Mouse (Mus musculus): Measurements from ENCODE around the gene Ina.
"Not testable (repeated sequence)": the region's sequence is repeated elsewhere in the genome, so short reads cannot be mapped to it uniquely, and the experiment has no call there.

The Ina gene

DNA sequence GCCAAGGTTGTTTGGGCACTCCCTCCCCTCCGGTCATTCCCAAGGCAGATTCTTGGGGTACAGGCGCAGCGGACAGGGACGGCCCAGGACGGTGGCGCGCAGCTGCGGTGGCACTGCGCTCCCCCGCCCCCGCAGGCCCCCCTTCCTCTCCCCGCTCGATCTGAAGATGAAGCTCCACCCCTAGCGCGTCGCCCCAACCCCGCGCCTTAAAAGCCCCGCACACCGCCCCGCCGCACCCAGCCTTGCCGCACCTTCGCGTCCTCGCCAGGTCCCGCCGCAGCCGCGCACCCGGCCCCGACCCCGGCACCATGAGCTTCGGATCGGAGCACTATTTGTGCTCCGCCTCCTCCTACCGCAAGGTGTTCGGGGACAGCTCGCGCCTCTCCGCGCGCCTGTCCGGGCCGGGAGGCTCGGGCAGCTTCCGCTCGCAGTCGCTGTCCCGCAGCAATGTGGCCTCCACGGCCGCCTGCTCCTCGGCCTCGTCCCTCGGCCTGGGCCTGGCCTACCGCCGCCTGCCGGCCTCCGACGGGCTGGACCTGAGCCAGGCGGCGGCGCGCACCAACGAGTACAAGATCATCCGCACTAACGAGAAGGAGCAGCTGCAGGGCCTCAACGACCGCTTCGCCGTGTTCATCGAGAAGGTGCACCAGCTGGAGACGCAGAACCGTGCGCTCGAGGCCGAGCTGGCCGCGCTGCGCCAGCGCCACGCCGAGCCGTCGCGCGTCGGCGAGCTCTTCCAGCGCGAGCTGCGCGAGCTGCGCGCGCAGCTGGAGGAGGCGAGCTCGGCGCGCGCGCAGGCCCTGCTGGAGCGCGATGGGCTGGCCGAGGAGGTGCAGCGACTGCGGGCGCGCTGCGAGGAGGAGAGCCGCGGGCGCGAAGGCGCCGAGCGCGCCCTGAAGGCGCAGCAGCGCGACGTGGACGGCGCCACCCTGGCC is at the start of gene Ina, which contains the start of gene Nt5c2:
Gene Ina (plus strand): TSS at position 252 of the 935 bp plus-strand sequence.
Gene Nt5c2 (minus strand): TSS at position 707 of the 935 bp plus-strand sequence.
- DNase-seq (ENCODE audit: low spot score), result no peak

DNA sequence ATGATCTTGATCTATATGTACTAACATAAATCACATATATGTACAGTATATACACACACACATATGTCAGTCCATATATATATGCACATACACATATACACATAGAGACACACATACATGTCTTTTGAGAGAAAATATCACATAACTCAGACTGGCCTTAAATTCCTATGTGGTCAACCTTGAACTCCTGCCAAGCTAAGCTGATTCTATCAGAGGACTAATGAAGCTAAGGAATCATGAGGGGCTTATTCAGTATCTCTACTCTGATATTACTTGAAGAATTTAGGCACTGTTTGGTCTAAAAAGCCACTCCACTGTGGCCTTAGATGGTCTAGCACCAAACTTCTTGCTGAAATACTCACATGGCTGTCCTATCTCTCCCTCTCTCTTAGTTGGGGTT is 49.0 kb upstream of the Ina start:
- no peak for DNase-seq (ENCODE audit: low spot score)

DNA sequence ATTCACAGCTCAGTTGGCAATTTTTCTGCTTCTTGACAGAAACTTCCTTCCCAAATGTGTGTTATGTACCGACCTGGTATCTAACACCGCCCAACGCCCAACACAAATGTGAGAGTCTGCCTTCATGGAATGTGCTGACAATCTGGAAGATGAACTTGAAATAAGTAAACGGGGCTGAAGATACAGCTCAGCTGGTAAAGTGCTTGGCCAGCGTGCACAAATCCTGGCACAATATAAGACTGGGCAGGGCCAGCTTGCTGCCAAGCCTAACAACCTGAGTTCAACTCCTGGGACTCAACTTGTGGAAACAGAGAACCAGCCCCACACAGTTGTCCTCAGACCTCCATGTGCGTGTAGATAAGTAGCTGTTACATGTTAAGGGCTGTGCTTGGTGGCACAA is 48.2 kb upstream of the Ina start:
- no peak for DNase-seq (ENCODE audit: low spot score)

DNA sequence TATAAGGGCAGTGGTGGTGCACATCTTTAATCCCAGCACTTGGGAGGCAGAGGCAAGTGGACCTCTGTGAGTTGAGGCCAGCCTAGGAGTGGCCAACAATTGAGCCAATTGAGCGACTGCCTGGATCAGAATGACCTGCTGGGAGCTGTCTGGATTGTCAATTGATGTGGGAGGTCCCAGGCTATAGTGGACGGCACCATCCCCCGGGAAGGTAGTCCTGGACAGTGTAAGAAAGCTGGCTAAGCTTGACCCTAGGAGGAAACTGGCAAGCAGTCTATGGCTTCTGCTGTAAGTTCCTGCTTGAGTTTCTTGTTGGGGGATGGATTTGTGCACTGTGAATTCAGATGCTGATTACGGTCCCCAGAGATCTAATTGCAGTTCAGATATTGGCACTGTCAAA is 46.6 kb upstream of the Ina start:
- DNase-seq (ENCODE audit: low spot score), result no peak

DNA sequence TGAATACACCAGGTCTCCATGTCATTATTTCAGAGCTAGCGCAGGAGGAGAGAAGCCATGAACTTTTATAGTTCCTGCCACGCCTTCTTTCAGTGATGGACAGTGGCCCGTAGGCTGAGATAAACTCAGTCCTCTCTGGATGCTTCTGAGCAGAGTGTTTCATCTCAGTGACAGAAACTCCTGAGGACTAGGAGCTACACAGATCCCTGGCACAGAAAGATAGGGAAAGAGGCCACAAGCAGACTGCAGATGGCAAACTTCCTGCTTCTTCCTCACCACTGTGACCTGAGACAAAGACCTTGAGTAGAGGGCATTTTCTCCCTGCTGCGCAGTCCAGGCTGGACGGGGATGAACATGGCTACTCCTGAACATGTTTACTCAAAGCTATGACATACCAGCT is 45.7 kb upstream of the Ina start:
- DNase-seq (ENCODE audit: low spot score), result no peak

DNA sequence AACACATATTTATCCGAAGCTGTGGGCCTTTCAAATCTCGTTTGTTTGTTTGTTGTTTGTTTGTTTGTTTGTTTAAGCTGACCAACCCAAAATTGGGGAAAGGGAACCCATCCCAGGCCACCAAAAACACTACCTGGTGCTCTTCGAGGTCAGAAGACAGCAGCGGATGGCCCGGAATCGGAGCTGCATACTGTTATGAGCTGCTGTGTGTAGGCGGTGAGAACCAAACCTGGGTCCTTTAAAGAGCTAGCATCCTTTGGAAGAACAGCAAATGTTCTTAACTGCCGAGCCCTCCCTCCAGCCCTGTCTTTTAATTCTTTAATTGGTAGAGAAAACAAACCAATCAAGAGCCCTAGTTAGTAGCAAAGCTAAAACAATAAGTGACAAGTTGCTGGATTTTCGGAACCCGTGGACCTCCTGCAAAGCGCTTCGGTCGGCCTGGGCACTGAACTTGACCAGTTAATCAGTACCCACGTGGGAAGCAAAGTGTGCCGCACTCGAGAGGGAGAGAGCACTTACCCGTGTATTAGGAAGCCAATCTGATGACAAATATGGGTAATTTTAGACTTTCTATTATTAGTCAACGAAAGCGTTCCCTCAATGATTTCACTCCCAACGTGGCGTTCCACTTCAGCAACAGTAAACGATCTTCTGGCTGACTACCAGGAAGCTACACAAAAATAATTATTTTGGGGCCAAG is 45.1 kb upstream of the Ina start:
- DNase-seq (ENCODE audit: low spot score), result no peak

DNA sequence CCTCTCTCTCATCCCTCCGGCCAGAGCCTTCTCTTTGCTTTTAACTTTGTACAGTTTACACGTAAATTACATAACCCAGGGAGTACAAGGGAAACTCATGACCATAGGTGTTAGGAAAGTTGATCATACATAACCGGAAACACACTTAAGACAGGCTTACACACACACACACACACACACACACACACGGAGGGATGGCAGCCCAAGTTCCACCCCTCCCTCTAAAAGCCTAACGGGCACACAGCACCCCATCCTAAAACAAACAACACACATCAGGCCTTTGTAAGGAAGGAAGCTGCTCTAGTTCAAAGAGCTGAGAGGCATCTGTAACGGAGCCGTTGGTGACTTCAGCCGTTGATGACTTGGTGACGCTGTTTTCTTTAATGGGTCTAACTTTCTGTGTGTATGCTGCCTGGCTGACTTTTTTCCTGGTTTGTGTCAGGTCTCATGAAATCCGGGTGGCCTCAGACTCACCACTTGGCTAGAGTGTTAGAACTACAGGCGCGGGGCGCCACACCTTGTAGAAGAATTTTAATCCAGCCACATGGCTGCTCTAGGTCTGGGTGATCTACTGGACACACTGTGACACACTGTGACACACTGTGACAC is 44.3 kb upstream of the Ina start:
- no peak for DNase-seq (ENCODE audit: low spot score)

DNA sequence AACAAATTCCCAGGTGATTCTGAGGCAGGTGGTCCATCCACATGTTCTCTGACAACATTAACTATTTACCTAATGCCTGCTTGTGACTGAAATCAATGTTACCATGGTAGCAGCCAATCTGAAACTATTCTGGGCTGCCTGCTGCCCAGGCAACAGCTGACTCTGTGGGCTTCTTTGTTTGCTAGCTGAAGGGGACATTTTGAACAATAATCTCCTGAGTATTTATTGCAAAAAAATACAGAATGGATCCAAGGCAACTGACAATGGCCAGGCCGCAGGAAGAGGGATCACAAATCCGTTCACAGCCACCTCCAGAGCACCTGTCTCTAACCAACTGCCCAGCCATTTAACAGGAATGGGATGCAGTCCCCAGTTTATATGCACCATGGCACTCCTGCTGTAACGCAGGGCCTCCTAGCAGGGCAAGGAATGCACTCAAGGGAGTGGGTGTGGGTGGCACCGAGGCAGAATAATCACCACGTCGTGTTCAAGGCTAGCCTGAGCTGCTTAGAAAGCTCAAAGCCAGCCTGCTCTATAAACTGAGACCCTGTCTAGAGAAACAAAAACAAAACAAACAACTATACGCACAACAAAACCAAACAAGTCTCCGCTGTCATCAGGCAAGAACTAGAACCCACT is 43.3 kb upstream of the Ina start:
- no peak for DNase-seq (ENCODE audit: low spot score)

DNA sequence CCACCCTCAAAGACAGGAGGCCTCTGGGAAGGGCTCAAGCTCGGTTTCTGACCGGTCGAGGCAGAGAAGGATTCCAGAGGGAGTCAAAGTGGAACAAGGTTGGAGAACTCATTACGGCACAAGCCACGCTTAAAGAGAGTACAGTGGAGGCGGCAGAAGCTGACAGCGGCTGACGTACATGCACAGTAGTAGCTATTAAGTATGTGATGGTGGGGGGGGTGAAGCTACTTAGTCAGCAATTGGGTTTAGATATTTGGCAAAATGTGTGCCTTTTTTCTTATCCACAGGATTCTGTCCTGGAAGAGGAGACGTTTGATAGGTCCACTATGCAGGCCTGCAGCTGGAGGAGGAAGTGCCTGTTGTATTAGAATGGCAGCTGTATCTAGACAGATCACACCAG is 42.8 kb upstream of the Ina start:
- no peak for DNase-seq (ENCODE audit: low spot score)

DNA sequence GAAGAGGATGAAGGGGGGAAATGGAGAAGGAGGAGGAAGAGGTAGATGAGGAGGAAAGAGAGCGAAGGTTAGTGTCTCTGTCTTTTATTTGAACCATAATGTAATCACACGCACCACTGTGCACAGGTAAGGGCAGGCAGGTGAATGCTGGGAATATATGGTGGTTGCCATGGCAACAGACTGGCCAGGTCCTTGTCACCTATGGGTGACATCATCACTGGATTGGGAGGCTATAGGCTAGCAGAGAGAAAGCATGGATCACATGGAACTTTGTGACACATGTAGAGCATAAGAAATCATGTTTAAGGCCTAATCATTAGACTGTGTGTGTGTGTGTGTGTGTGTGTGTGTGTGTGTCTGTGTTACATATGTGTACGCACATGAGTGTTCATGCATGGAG is 42.3 kb upstream of the Ina start:
- DNase-seq (ENCODE audit: low spot score), result no peak

DNA sequence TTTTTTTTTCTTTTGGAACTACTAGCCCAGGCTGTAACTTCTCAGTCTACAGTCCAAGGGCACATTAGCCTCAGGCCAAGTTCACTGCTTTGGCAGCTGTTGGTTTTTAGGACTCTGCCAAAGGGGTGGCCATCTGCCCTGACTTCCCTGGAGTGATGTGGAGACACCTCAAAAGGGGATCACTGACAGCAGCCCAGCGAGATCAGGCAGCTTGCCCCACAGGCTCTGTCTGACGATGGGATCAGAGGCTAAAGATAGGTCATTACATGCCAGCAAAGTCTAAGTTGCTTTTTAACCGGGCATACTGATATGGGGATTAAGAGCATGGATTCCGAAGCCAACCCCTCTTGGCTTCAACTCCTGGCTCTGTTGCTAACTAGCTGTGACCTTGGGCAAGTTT is 38.9 kb upstream of the Ina start:
- no peak for DNase-seq (ENCODE audit: low spot score)

DNA sequence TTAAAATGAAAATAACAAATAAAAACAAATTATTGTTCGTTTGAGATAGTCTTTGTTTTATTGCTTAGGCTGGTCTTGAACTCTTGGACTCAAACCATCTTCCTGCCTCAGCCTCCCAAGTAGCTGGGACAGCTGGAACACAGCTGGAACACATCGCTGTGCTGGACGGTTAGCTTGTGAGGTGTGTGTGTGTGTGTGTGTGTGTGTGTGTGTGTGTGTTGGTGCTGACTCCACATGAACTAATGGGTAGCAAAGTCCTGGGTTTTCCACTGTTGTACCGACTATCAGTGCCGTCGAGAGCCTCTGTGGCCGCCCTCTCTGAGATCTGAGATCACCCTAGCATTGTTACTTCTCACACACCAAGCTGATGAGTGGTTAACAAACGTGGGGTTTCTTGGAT is 38.5 kb upstream of the Ina start:
- no peak for DNase-seq (ENCODE audit: low spot score)

DNA sequence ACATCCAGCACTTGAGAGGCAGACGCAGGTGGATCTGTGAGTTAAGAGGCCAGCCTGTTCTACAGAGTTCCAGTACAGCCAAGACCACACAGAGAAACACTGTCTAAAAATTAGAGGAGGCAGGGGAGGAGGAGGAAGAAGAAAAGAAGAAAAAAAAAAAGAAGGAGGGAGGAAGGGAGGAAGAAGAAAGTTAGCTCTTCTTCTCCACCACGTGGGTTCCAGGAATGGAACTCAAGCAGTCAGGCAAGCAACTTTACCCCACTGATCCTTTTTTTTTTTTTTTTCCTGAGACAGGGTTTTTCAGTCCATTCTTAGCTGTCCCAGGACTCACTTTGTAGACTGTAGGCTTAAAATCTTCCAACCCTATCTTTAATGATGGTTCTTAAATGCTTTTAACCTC is 37.8 kb upstream of the Ina start:
- no peak for DNase-seq (ENCODE audit: low spot score)

DNA sequence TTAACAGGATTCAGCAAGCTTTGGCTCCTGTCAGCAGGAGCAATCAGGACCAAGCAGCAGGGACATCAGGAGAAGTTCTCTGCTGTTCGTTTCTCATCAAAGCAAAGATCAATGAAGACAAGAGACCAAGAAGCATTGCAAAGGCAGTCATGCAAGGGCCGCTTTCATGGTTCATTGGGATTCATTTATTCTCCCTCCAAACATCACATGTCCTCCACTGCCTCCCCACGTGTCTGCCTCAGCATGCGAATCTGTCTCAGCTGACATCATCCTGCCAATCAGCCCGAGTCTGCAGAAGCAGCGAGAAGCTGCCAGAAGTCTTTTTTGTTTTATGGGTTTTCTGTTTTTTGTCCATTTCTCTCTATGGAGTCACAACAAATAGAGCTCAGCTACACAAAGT is 37.0 kb upstream of the Ina start:
- no peak for DNase-seq (ENCODE audit: low spot score)

DNA sequence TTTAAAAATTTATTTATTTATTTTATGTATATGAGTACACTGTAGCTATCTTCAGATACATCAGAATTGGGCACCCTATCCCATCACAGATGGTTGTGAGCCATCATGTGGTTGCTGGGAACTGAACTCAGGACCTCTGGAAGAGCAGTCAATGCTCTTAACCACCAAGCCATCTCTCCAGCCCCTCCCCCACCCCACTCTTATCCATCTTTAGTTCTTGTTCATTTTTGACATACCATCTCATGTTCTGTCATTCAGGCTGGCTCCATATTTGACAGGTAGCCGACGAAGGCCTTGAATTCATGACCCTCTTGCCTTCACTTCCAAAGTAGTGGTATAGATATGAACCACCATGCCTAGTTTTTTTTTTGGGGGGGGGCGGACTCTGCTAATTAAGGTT is 36.4 kb upstream of the Ina start:
- DNase-seq (ENCODE audit: low spot score), result not testable (repeated sequence)

DNA sequence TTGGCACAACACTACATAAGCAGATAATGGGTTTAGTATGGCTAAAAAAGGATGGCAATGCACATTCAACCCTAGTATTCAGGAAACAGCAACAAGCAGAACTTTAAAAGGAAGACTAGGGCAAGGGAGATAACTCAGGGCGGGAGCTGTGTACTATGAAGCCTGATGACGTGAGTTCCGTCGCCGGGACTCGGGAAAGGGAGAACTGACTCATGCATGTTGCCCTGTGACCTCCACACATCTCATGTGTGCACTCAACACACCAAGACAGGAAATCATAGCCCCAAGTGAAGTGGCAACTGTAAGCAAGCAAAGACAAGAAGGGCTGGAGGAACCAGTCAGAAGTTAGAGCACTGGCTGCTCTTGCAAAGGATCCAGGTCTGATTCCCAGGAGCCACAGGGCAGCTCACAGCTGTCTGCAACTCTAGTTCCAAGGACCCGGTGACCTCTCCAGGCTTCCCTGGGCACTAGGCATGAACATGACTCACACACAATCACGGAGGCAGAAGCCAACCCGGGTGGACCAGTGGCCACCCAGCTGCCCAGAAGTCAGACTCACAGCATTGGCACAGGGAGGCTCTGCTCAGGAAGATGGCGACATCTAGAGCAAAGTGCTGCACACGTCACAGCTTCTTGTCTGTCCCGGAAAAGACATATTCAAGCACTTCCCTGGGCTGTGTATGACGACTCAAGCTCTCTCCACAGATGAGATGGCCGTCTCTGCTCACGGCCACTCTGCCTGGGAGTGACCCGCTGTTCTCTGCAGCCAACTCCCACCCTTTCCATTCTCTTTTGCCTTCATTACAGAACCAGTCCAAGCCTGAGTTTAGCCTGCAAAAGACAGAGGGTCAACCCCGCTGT is 35.3 kb upstream of the Ina start:
- DNase-seq (ENCODE audit: low spot score), result no peak

DNA sequence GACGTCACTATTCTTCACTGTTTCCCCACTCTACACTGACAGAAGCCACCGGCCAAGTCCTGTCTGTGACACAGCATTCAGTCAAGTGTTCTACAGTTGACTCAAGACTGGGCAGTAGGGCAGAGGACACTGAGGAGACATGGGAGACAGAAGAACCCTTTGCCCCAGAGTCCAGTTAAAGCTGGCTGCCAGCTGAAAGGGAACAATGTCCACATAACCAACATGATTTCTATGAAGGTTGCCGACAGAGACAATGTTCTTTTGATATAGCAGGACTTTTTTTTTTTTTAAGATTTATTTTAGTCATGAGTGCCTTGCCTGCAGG is 34.8 kb upstream of the Ina start:
- no peak for DNase-seq (ENCODE audit: low spot score)

DNA sequence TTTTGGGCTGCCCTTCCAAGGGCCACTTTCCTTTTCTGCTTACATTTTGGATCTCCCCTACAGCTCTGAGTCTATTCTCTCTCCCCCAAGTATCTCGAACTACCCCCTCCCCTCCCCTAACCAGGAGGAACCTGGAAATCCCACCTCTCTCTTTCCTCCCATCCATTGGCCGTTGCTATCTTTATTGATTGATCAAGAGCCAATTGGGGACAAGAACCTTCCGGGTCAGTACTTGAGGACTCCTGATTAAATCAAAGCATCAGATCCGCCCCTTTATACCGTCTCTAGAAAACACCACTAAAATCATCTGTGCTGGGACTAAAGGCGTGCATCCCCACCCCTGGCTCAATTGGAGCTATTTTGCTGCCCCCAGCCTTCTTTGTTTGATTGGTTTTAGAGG is 33.0 kb upstream of the Ina start:
- DNase-seq (ENCODE audit: low spot score), result no peak

DNA sequence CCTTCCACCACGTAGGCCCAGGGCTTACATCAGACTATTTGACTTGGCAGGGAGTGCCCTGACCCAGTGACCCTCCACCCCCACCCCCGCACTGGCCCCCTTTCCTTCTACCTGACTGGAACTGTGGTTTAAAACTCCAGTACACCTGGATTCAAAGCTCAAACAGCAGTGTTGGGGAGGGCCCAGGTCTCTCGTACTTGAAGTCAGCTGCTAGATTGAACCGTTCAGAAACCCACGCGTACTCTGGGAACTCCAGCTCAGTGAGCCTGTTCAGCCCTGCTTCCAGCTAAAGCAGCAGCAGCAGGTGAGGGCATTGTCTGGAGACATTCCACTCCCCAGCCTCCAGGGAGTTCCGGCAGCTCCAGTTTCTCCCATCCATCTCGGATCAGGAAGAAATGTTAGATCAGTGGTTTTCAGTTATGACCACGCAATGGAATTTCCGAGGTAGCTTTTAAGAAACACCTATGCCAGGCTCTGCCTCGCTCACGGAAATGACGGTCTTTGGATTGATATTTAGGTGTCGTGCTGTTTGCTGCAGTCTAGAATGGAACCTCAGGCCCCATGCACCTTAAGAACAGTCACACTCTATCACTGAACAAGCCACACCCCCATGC is 31.0 kb upstream of the Ina start:
- no peak for DNase-seq (ENCODE audit: low spot score)

DNA sequence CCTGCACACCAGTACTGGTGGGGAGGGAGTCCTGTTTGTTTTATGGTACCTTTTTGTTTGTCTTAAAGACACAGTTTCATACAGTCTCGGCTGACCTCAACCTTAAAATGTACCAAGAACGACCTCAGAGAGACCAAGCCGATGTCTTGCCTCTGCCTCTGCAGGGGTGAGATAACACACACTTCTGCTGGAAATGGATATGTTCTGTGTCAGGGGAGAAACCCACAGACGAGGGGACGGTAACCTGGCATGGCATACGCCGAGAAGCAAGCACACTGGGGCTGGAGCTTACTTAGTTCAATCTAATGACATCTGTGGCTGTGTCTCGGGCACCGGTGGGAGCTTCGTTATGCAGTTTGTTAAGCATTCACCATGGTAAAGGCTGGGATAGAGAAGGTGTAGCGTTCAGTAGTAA is 30.5 kb upstream of the Ina start:
- no peak for DNase-seq (ENCODE audit: low spot score)

Data from urinary bladder, postnatal 10 days (tissue).